Mouse (Mus musculus): ENCODE measurements around the gene C1galt1.

DNA sequence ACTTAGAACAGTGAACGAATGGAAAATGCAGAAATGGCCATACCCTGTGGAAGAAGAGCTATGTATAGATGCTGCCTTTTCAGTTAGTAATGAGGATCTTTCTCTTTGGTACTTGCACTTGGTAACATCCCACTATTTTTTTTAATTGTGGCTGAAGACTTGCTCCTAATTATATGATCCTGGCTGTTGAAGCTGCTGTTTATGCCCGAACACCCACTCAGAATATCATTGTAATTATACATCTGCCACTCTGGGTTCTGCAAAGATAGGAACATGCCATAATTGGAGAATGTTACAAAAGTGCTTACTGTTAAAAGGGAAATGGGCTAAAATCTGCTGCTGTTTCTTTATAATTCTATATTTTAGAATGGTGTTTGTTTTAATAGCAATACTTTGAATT lies 67.4 kb downstream of the C1galt1 start:
- no peak for TF ChIP-seq CTCF (IDR thresholded peaks at IDR 0.05; ENCODE audit: extremely low read depth, insufficient read depth, insufficient read length, insufficient replicate concordance)
- no peak for TF ChIP-seq POLR2A (IDR thresholded peaks at IDR 0.05; ENCODE audit: low read depth, low read length)
